Mouse (Mus musculus) embryo, embryonic 9.5 days (tissue): ENCODE results near the gene D7Ertd443e.

Experiments used
- DNase-seq: peaks from one replicate; pipeline ENCODE4 v3.0.0-alpha.2; 2017; ENCODE audit errors: extremely low spot score

The D7Ertd443e gene

DNA sequence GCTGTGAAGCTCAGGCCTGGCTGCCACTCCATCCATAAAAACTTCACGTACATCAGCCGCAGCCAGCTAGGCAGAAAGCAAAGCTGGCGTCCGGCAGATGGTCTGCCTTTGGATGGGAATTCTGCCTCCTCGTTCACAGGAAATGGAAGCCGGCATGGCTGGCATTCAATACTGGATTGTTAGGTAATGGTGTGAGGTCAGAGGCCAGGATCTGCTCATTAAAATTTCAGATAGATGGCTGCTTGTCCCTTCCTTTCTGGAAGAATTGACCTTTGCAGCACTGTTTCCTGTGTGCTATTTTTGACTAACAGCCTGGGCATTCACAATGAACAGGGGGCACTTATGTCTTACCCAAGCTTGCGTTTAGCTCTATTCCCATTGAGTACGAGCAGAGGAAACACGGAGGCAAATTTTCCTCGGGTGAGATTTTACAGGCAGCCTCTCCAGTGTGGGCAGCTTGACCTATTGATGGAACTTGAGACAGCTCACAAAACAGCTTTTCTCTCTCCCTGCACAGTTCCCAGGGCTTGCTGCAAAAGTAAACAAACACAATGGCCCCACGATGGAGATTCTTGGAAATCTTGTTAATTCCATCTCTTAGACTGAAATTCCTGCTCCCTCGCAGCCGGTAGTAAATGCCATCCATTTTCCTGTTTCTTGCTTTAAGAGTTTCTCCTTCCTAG is 157.5 kb downstream of the D7Ertd443e start:
- DNase-seq = peak; percentile 54

DNA sequence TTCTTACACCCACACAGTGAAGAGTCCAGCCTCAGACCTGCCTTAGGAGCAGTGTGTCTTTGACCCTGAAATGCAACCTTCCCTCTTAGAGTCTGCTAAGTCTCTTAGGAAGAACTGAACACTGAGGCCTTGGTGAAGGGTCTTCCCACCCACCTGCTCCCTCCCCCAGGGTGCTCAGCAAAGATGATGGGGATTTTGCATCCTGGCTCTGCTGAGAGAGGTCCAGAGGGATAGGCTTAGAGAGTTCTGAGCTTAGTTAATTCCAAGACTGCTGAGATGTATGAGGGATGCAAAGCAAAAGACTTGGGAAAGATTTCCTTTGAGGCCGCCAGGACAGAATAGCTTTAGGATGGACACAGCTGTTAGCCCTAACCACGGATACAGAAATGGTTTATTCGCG is 158.4 kb downstream of the D7Ertd443e start:
- DNase-seq = no peak

DNA sequence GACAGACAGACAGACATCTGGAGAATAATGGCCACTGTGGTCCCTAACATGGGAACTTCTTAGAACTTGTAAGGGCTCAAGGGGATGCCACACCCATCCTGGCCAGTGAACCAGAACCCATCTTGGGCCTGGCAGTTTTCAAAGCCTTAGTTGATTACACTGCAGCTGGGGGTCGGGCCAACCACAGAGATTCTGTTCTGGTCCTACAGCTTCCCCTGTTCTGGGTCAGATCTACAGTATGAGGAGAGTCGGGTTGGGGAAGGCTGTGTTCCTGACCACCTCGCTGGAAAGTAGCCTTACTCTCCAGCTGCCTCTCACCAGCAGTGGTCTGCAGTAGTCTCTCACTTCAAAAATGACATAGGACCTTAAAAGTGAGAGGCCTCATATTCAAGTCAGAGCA is 159.2 kb downstream of the D7Ertd443e start:
- DNase-seq = no peak

DNA sequence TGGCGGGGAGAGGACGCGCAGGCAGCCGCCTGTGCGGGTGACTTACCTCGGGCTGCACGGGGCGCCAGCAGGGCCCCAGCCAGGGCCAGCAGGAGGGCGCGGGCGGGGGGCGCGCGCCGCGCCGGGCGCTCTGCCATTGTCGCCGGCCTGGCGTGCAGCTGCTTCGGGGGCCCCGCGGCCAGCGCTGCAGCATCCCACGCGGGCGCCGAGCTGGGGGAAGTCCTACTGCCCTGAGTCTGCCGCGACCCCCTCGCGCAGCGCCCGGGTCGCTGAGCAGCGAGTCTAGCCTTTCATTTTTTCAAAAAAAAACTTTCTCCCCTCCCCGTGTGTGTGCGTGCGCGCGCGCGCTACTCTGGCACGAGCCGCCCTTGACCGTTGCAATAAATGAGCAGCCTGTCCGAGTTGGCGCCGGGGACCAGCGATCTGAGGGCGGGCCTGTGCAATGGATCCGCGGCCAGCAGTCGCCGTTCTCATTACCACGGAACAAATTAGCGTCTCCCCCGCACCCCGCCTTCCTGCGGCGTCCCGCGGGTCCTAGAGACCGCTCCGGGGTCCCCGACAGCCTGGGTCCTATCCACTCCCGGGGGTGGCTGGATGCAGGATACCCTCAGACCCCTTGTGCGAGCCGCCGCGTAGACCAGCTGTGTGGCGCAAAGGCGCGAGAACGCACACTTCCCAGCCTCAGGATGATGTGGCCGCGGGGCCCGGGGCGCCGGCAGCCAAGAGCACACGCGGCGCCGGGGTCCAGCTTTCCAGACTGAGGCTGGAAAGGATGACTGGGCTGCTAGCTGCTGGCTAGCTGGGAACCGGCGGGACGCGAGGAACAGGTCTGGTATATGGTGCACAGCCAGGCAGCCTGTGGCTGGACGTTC is 160.5 kb downstream of the D7Ertd443e start:
- DNase-seq = peak; percentile 81

DNA sequence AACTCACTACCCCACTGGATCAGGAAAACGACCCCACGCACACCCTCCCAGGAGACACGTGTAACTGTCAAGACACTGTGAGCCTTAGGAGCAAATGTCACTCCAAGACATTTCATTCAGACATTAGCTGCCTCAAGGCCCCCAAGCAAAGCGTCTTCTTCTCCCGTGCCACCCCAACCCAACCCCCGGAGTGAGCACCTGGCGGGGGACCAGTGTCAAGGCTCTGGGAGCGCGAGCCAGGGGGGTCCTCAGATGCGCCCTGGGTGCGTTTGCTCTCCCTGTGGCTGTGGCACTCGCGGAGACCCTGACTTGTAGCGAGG is 161.1 kb downstream of the D7Ertd443e start:
- DNase-seq = no peak

DNA sequence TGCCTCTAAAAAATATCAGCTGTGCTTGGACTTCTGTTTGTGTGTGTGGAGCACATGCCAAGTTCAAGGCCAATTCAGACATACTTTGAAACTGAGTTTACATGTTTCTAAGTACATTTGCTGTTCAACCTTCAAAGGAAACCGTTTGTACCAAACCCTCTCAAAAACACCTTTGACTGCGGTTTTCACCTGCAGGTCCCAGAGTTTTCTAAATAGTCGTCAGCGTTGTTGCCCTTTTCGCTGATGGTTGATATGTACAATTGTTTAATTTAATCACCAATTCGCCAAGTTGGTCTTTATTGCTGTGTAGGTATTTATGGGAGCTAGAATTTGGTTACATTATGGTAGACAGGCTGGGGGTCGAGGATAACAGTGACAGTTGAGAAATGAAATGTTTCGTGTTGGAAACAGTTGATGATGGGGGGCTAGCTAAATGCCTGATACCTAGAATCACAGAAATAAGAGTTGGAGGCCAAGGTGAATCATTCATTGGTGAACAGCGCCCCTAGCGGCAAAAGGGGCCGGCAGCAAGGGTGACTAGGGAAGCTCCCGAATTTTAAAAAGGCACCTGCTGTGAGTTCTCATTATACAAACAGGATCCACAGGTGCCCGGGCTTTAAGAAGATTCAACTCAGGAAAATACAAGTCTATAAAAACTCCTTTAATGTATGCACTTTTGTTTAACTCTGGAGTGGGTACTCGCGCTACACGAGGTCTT is 161.9 kb downstream of the D7Ertd443e start:
- peak; percentile 83 for DNase-seq
